Mouse (Mus musculus) spleen, embryonic (tissue): Measurements from ENCODE around the gene Gm20388.
"Not testable (repeated sequence)": the region's sequence is repeated elsewhere in the genome, so short reads cannot be mapped to it uniquely, and the experiment has no call there.

Experiments used
- CTCF ChIA-PET: fragments of 350-600 bp; sonication (Branson Sonifier 250); formaldehyde crosslinking; loops from one replicate; lab custom pipeline; 2022; lab: Charles Lee

Gene Gm20388

GRCm38 (mm10) chr8:121395316-121395715, 1484.7 kb downstream of the Gm20388 start:
- CTCF ChIA-PET, result interaction anchor here (0.8 kb wide), 1 partner anchor 12 kb away, joined by 3 read pairs; no protein-coding TSS in a partner anchor

GRCm38 (mm10) chr8:121396151-121396550, 1485.5 kb downstream of the Gm20388 start:
- CTCF ChIA-PET, result no interaction called here

- CTCF ChIA-PET, result no interaction called here
Observed at GRCm38 (mm10) chr8:121397201-121397698, 1486.6 kb downstream of the Gm20388 start.

GRCm38 (mm10) chr8:121398081-121398480, 1487.4 kb downstream of the Gm20388 start:
- CTCF ChIA-PET, result no interaction called here

GRCm38 (mm10) chr8:121398724-121399123, 1488.1 kb downstream of the Gm20388 start:
- CTCF ChIA-PET, result no interaction called here

- CTCF ChIA-PET, result no interaction called here
Observed at GRCm38 (mm10) chr8:121399173-121399572, 1488.5 kb downstream of the Gm20388 start.

GRCm38 (mm10) chr8:121400581-121400980, 1489.9 kb downstream of the Gm20388 start:
- CTCF ChIA-PET, result no interaction called here

GRCm38 (mm10) chr8:121403821-121404220, 1493.2 kb downstream of the Gm20388 start:
- CTCF ChIA-PET, result no interaction called here

GRCm38 (mm10) chr8:121418081-121418480, 1507.4 kb downstream of the Gm20388 start:
- CTCF ChIA-PET, result no interaction called here

- CTCF ChIA-PET, result no interaction called here
Observed at GRCm38 (mm10) chr8:121419551-121419950, 1508.9 kb downstream of the Gm20388 start.

- CTCF ChIA-PET, result no interaction called here
Observed at GRCm38 (mm10) chr8:121421009-121421408, 1510.4 kb downstream of the Gm20388 start.

- CTCF ChIA-PET, result no interaction called here
Observed at GRCm38 (mm10) chr8:121424080-121424479, 1513.4 kb downstream of the Gm20388 start.

GRCm38 (mm10) chr8:121424600-121424999, 1514.0 kb downstream of the Gm20388 start:
- CTCF ChIA-PET, result no interaction called here

GRCm38 (mm10) chr8:121431499-121431898, 1520.9 kb downstream of the Gm20388 start:
- CTCF ChIA-PET, result no interaction called here

GRCm38 (mm10) chr8:121433466-121433865, 1522.8 kb downstream of the Gm20388 start:
- CTCF ChIA-PET, result no interaction called here

GRCm38 (mm10) chr8:121436656-121437055, 1526.0 kb downstream of the Gm20388 start:
- CTCF ChIA-PET, result no interaction called here

GRCm38 (mm10) chr8:121437506-121437905, 1526.9 kb downstream of the Gm20388 start:
- CTCF ChIA-PET, result no interaction called here

GRCm38 (mm10) chr8:121438111-121438510, 1527.5 kb downstream of the Gm20388 start:
- CTCF ChIA-PET, result no interaction called here

- CTCF ChIA-PET, result no interaction called here
Observed at GRCm38 (mm10) chr8:121439351-121439750, 1528.7 kb downstream of the Gm20388 start.

- CTCF ChIA-PET, result no interaction called here
Observed at GRCm38 (mm10) chr8:121443361-121443760, 1532.7 kb downstream of the Gm20388 start.

GRCm38 (mm10) chr8:121444521-121444920, 1533.9 kb downstream of the Gm20388 start:
- CTCF ChIA-PET, result not testable (repeated sequence)

- CTCF ChIA-PET, result no interaction called here
Observed at GRCm38 (mm10) chr8:121445027-121445471, 1534.4 kb downstream of the Gm20388 start.

GRCm38 (mm10) chr8:121446133-121446532, 1535.5 kb downstream of the Gm20388 start:
- CTCF ChIA-PET, result interaction anchor here (0.6 kb wide), 1 partner anchor 64 kb away, joined by 4 read pairs; no protein-coding TSS in a partner anchor

- CTCF ChIA-PET, result interaction anchor here (0.6 kb wide), 1 partner anchor 65 kb away, joined by 4 read pairs; no protein-coding TSS in a partner anchor
Observed at GRCm38 (mm10) chr8:121446862-121447261, 1536.2 kb downstream of the Gm20388 start.
